Mouse (Mus musculus) embryo, embryonic 10.5 days (tissue): Measurements from ENCODE around the gene Mboat1.

Source experiments
- DNase-seq: peaks from one replicate; pipeline ENCODE4 v3.0.0-alpha.2; 2015; ENCODE audit warnings: low spot score

The Mboat1 gene

DNA sequence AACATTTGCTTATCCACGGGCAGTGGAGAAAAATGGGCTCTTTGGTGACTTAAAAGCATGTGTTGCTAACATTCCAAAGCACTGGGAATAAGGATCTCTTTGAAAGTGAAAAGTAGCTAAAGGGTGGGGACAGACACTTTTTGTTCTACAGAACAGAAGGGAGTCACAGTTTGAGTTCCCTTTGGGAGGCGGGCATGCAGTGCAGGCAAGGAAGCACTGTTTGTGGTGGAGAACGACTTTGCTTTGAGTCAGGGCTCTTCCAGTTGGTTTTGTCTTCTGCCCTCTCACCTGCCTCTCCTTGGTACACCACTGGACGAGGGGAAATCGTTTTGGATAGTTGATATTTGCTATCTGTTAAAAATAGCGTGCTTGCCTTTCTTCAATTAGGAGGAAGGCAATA, 49.7 kb downstream of the Mboat1 start:
- DNase-seq, result no peak

DNA sequence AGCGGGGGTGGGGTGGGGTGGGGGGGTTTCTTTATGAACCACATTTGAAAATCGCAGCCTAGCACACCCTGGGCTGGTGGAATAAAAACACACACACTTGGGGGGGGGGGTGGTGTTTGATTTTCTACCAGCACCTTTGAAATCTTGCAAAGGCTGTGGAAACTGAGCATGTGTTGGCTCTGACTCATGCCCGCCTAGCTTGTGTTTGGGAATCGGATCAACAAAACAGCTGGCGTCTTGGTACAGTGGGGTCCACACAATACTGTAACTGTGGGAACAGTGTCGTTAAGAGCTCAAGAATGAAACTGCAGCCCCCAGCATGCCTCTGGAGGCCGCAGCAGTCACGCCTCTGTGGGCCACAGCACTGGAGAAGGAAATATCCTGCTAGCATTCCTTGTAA, 50.2 kb downstream of the Mboat1 start:
- DNase-seq, result no peak

DNA sequence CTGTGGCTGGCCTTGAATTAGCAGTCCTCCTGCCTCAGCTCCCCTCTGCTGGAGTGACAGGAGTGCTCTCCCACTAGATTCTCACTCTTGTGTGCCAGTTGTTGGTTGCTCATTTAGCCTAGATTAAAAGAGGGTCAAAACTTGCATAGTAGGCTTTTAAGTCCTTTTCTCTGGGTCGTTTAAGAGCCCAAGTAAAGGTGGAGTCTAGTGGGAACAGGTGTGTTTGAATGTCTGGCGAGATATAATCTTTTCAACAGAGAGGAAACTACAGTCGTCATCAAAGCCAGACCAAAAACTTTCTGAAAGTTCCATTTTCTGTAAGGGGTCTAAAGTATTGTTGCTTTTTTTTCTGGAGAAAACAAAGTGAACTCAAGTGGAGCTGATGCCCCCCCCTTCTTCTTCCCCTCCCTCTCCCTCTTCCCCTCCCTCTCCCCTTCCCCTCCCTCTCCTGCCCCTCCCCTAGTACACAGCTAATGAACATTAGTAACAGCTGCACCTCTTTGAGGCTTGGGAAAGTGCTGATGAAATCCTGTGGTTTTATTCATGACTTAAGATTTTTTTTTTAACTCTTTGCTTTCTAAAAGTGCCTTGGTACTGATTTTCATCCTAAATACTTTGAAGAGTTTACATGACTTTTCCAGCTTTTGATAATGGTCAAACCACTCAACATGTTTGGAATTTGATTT, 55.9 kb downstream of the Mboat1 start:
- no peak for DNase-seq

DNA sequence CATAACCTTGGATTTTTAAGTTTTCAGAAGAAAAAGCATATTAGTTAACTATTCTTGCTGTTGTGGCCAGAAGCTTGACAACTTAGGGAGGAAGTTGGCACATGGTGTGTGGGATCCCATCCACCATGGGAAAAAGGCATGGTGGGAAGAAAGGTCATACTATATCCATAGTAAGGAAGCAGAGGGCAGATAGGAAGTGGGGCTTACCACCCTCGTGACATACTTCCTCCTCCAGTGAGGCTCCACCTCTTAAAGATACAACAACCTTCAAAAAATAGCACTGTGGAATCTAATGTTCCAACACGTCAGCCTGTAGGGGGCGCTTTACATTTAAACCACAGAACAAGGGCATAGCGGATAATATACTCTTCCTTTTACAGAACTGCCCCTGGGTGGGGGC, 57.1 kb downstream of the Mboat1 start:
- no peak for DNase-seq

DNA sequence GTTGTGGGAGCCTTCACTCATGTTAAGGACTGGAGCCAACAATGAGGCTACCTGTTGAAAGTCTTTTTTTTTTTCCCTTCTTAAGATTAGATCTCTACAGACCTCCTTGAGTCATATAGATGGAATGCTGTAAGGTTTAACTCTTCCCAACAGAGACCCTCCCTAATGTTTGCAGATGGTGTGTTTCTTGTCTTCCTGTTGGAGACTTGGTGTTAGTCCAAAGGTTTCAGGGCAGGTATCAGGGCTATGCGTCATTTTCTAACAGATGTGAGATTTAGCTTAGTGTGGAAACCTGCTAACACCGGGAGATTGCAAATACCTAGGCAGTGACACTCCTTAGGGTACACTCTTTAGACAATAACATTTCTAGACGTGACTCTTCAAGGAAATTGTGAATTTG, 58.5 kb downstream of the Mboat1 start:
- no peak for DNase-seq

DNA sequence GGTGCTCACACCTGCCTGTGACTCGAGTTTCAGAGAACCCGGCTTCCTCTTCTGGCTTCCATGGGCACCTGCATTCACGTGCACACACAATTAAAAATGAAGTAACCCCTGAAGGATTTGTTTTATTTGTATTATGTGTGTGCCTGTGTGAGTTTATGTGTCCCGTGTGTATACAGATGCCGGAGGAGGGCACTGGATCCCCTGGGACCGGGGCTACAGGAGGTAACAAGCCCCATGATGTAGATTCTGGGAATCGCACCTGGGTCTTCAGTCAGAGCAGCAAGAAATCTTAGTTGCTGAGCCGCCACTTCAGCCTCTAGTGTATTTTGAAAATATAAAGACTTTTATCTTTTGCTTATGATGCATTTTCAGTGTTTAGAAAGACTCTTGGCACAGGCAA, 60.4 kb downstream of the Mboat1 start:
- DNase-seq, result no peak

DNA sequence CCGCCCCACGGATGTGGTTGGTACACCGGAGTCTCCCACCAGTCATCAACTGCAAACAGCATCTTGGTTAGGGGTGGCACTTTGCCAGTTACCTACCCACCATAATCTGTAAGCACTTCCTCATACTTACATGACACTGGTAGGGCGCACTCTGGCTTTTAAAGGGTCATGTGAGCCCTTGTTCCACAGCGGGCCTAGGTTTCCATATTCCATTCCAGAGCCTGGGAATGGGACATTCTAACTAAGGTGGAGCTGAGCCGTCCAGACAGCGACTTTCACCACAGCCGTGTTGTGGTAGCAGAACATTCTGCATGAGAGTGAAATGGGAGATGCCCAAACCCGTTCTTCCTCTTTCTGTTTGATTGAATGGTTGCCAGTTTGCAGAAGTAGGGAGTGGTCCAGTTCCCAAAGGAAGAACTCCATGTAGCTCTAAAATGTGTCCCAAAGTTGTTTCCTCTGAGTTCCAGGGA, 61.8 kb downstream of the Mboat1 start:
- DNase-seq, result no peak

DNA sequence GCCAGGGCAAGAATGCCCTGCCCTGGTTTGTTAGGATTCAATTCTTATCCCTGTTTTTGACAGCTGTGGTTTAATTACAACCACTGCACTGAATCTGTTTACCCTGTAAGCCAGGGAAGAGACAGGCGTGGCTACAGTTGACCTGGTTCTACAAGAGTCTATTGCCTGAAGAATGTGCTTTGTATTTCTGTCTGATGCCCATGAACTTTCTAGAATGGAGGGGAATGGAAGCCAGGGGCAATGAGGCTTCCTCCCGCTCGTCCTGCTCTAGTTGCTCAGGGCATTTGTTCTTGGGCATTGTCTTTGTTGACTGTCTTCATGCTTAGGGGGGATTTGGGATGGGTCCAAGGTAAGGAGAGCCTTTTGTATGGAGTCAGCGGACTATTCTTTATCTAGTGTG, 63.5 kb downstream of the Mboat1 start:
- DNase-seq, result no peak

DNA sequence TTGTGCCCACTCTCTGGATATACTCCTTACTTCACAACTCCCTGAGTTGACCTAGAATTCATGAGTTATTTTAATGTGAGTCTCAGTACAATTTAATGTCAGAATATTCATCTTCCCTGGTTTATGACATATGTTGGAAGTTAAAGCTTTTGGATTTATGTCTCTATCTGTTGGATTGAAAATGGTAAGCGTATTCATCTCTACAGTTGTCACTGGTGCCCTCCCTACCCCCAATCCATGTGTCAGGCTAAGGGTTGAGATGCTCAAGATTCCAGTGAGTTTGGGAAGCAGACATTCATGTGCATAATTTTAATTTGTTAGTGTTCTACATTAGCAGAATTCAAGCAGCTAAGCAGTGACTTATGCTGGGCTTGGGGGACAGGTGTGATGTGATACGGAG, 64.4 kb downstream of the Mboat1 start:
- no peak for DNase-seq

DNA sequence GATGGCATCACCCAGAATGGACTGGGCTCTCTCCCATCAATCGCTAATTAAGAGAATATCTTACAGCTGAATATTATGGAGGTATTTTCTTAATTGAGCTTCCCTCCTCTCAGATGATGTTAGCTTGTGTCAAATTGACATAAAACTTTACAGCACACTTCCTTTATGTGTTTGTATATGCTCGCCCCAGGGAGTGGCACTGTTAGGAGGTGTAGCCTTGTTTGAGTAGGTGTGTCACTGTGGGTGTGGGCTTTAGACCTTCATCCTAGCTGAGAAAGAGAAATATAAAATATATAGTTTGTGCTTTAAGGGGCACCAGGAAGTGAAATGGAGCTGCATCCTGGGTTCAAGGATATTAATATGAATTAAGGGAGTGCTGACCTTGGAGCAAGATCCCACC, 66.7 kb downstream of the Mboat1 start:
- DNase-seq, result no peak

DNA sequence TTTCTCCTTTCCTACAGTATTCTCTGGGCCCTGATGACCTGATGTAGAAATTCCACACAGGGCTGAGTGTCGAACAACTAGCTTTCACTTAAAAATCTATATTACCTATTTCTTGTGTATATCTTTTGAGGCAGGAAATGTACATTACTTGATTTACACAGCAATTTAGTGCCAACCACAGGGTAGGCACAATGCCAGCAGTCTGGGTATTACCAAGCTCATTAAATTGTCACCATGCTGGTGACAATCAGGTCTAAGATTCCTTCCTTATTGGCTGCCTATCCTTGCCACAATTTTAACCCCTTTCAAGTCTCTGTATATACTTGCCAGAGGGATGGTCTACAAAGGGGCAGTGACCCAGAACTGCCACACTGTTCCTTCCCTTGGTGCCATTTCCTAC, 71.9 kb downstream of the Mboat1 start:
- DNase-seq, result no peak

DNA sequence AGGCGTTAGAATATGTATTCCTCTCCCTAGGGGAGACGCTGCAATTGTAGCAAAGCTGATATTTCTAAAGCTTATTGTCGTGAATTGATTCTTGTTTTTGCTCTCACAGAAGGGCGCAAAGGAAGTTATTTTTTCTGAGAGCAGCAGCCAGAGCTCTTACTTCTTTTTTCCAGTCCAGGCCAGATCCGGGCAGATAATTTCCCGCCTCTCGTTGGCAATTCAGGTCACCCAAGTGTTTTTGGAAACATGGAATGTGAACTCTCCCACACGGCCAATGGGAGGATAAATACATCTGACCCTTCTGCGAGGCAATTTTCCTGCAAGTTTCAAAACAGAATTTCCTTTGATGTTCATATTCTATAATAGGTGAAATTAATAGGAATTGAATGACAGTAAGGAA, 77.0 kb downstream of the Mboat1 start:
- DNase-seq, result peak; percentile 28

DNA sequence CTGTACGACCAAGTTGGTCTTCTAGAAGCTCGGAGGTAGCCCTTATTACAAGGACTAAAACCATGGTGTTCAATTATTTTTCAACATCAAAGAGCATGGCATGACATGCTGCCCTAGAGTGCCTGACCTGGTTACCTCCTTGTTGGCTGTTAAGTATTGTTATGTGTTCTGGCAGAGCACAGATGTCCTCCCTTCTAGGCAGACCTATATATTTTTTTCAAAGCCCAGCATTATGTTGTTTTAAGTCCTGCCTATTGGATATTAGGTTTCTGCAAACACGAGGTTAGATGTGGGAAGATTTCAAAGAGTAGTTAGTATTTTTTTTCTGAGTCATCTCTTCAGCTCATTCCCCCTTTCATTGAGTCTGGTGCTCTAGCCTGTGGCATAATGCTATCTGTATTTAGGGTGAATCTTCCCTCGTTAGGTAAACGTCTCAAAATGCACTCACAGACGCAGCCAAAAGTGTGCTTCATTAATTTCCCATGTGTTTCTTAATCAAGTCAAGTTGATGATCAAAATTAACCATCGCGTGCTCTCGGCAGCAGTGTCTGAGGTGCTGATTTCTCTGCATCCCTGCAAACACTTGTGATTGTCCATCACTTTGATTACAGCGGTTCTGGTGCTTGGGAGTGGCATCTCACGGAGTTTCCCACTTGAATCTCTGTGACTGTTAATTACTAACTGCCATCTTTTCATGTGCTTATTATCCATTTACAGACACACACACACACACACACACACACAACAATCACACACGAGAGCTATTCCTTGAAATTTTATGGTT, 81.5 kb downstream of the Mboat1 start:
- DNase-seq, result no peak

DNA sequence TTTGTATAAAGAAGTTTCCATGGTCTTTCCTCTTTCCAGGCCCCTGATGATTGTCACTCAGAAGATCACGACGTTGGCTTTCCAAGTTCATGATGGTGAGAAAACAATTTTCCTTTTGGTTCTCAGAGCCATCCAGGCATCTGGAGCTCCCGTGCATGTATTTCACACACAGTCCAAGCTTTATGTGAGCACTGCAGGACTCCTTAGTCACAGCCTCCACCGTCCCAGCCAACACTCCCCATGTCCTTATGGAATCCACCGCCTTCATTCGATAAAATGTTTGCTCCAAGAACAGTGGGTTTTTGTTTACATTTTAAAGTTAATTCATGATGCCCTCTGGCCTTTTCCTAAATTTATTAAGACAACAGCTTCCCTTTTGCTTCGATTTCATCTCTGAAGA, 83.3 kb downstream of the Mboat1 start:
- no peak for DNase-seq

DNA sequence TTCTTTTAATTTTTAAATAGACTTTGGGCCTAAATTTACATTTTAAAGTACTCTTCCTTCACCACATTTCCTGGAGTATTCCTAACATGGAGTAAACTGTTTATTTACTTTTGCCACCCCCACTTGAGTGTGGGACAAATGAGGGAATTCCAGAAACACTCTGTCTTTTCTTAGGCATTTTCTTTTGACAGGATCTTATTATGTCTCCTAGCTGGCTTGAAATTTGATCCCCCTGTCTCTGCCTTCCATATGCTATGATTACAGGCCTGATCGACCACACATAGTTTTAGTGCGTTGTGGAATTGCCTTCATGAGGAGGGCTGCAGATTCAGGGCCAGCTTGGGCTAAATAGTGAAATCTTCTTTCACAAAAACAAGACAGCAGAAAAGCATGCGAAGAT, 85.0 kb downstream of the Mboat1 start:
- DNase-seq, result peak; percentile 74

DNA sequence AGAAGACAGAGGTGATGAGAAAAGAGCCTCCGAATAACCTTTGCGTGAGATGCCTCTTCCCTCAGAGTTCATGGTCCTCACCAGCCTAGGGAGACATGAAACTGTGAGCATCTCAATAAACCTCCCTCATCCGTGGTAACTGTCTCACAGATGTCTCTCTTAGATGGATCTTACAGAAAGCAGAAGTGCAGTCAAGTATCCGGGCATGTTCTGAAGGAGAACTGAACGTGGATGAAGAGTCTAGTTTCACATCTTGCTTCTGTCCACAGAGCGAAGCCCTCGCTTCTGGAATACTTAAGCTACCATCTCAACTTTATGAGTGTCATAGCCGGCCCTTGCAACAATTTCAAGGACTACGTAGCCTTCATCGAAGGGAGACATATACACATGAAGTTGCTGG, 87.8 kb downstream of the Mboat1 start:
- DNase-seq, result no peak

DNA sequence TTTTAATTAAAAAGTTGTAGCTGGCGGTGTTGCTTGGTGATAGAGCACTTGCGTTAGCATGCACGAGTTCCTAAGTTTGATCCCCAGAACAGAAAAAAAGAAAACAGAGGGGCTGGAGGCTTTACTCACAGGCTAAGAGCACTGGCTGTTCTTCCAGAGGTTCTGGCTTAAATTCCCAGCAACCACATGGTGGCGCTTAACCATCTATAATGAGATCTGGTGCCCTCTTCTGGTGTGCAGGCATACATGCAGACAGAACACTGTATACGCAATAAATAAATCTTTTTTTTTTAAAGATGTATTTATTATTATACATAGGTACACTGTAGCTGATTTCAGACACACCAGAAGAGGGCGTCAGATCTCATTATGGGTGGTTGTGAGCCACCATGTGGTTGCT, 88.4 kb downstream of the Mboat1 start:
- DNase-seq, result no peak

DNA sequence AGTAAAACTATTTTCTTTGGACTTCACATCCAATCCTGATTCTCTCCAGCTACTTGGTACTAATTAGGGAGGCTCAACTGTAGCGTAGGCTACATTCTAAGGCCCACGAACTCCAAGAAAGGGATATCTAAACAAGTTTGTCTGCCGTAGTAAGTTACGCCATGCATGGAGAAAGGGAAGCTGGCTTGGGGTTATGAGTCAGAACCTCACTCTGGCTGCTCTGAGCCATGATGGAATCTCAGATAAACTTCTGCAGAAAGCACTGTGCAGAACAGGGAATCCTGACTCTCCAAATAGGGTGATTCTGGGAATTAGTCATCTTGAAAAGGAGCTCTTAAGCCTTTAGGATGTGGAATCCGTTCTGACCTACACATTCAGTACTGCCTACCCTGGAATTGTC, 92.5 kb downstream of the Mboat1 start:
- no peak for DNase-seq

DNA sequence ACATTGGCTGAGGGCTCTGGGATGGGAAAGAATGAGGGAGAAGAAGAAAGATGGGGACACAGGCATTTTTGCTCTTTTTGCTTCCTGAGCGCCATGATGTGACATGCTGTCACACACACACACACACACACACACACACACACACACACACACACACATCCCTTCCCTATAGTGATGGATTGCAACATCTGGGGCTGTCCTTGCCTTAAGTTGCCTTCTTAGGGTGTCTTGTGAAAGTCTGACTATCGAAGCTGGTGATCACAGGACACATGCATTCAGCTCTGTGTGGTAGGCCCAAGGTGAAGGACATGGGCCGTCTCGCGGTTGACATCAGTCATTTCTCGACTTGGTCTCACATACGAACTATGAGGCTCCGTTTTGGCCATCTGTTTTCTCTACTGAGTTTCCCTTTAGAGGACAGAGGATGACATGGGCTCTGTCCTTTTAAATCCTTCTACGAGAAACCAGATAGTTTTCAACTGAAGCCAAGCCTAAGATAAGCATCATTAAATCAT, 93.4 kb downstream of the Mboat1 start:
- no peak for DNase-seq

DNA sequence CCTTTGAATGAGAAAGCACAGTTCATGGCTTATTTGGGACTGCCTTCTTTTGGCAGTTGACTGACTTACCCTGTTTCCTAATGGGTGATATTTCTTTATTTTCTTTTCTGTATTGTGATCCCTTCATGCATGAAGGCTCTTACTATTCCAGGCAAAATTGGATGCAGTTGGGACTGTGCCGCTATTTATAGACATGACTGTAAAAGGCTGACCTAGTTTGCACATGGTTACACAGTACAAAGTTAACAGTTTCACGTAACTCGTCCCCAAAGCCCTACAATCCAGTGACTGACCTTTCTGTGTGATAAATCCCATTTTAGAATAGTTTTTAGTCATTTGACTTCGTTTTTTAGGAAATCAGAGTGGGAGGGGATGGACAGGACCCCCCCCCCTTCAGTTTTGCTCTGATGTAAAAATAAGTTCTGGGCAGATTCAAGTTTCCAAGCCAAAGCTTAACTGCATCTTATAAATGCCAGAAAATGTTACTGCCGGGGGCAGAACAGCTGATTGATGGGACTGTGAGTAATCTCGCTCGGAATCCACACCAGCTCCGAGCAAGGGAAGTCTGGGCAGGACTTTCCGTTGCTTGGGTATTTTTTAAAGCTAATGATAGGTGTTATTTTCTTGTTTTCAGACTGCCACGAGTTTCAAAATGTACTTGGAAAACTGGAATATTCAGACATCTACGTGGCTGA, 98.9 kb downstream of the Mboat1 start:
- no peak for DNase-seq

DNA sequence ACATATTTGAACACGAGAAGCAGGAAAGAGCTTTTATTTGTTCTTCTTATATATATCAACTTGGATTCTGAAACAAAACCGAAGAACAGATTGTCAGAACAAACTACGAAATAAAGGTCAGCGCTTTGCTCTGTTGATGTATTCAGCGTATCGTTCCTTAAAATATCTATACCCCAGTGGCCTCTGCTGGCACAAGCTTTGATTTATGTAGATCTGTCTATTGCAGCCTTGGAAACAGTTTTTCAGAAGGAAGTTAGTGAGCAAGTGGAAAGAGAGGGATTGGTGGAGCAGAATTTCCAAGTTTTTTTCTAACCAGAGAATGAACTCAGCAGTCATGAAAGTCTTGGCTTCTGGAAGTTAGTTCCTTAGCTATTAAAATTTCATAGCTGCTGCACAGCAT, 103.1 kb downstream of the Mboat1 start:
- DNase-seq, result no peak

DNA sequence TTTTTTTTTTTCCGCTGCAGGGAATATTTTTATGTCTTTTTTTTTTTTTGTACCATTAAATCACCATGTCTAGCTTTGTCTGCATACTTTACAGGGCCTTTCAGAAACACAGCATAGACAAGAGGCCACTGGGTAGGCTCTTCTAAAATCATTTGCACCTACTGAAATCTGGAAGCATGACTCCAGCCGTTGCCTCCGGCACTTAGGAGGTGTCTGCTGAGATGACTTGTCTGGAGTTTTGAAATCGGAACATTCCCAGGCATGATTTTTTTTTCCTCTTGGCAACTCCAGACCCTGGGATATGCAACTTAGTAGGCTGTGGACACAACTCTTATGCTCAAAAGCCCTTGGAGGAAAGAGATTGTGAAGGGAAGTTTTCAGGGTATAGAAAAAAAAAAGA, 109.3 kb downstream of the Mboat1 start:
- DNase-seq, result no peak

DNA sequence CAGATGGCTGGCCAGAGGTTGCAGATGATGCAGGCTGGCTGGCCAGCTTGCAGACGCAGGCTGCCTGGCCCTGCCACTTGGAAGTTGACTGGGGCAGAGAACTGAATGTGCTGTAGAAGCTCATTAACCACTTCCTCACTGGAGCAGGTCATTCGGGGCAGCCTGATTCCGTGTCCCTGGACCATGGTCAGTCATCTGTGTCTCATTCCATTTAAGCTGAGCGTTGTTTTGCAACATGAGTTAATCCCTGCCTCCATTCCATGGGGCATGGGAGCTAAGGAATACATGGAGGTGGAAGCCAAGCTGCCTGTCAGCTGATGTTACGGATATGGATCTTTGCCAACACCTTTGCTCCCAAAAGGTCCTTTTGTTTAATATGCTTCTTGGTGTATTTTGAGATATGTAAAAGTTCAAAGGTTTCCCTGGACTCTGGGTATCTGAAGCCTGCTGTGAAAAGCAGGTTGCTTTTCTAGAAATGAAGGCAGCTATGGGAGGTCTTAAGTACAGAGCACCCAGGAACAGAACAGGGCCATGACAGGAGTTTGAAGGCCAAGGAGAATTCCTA, 114.1 kb downstream of the Mboat1 start:
- DNase-seq, result no peak
